Mouse (Mus musculus): ENCODE results near the gene Prkca. TPM values are rescaled to one million over a fixed set of nuclear protein-coding genes. Genes with fewer than 3 reads are reported as not detected.

The Prkca gene
- total RNA-seq, 1 experiment from 2014 or later = 15.6 TPM

- no peak for ATAC-seq (replicated peaks; ENCODE audit: low read depth, poor library complexity, severe bottlenecking)
Measured at GRCm38 (mm10) chr11:108301796-108302490, 41.8 kb downstream of the Prkca start.

DNA sequence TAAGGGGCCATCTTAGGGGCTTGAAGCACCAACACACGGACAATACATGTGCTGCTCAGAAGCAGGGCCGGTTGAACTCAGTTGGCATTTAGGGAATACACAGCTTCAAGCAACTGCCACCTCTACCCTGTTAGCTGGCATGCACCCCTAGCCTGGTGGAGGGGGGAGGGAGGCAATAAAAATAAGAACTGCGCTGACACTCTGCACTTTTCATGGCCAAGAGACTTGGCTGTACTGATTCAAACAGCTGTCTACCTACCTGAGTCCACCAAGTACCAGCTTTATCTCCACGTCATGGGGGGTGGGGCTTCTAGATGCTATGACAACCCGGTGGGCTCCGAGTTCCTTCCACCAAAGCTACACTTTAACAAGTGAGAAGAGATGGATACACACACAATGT, 42.7 kb downstream of the Prkca start:
- no peak for ATAC-seq (replicated peaks; ENCODE audit: low read depth, poor library complexity, severe bottlenecking)

- ATAC-seq (replicated peaks; ENCODE audit: low read depth, poor library complexity, severe bottlenecking) = no peak
Measured at GRCm38 (mm10) chr11:108300443-108300842, 43.3 kb downstream of the Prkca start.

DNA sequence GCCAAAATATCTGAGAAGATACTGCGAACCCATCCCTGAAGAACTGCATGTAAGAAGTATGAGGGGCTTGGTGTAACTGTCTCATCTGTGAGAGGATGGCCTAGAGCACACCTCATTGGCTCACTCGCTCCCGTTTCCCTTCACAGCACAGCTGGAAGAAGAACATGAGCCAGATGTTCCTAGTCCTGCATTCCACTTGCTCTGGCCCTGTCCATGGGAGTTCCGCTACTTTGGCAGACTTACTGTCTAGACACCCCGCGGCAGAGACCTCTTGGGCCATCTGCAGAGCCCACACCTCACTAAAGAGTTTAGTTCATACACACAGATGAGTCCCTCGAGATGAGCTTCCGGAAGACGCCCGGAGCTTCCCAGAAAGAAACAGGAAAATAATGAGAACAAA, 43.8 kb downstream of the Prkca start:
- no peak for ATAC-seq (replicated peaks; ENCODE audit: low read depth, poor library complexity, severe bottlenecking)

DNA sequence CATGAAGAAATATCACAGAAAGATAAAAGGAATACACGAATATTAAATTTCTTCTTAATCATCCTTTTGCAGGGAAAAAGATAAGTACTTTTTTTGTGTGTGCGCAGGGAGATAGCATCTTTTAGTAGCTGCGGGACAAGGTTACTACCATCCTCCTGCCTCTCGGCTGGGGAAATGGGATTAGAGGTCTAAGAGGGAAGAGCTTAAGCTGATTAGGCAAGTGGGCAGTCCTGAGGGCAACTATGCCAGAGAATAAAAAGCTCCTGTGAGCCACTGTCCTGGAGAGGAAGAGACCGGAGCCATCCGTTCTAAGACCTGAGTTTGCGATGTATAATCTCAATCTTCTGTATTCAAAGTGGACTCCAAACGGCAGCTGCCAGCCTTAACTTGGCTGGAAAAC, 45.8 kb downstream of the Prkca start:
- ATAC-seq (replicated peaks; ENCODE audit: low read depth, poor library complexity, severe bottlenecking) = no peak

DNA sequence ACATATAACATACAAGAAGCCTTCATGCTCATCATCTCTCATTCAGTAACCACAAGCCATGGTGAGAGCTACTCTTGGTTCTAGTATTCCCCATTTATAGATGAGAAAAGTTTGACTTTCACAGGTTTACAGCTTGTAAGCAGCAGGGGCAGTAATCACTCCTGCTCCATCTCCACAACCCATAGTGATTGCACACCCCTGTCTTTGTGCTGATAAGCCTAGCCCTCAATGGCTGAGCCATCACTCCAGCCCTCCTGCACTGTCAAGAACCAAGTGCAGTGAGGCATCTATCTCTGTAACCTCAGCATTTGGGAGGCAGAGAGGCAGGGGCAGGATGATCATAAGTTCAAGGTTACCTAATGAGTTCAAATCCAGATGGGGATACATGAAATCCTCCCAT, 48.4 kb downstream of the Prkca start:
- ATAC-seq (replicated peaks; ENCODE audit: low read depth, poor library complexity, severe bottlenecking) = no peak

GRCm38 (mm10) chr11:108294305-108294813, 49.4 kb downstream of the Prkca start:
- ATAC-seq (replicated peaks; ENCODE audit: low read depth, poor library complexity, severe bottlenecking) = no peak

DNA sequence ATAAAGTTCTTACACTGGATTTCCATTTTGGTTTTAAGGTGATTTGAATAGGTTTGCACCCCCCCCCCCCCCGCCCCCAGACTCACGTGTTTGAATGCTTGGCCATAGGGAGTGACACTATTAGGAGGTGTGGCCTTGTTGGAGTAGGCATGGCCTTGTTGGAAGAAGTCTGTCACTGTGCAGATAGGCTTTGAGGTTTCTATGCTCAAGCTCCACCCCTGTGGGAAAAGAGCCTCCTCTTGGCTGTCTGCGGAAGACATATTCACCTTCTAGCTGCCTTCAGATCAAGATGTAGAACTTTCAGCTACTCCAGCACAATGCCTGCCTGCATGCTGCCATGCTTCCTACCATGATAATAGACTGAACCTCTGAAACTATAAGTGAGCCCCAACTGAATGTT, 49.9 kb downstream of the Prkca start:
- ATAC-seq (replicated peaks; ENCODE audit: low read depth, poor library complexity, severe bottlenecking) = peak; percentile 83; the same call in 1 of the 2 replicates

DNA sequence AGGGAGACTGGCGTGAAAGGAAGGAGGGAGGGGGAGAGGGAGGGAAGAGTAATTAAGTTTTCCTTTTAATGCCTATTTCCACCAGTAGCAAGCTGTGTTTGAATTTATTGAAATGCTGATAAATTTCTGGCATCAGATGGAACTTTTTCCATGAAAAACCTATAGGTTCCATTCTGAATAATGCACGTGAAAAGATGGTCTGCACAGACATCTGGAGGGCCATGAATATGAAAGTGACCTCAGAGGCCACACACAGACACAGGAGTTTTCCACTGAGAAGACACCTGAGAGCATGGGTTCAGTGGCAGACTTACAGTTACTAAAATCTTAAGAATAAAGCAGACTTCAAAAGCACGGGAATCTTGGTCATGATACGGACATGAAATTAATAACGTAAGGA, 54.5 kb downstream of the Prkca start:
- no peak for ATAC-seq (replicated peaks; ENCODE audit: low read depth, poor library complexity, severe bottlenecking)

DNA sequence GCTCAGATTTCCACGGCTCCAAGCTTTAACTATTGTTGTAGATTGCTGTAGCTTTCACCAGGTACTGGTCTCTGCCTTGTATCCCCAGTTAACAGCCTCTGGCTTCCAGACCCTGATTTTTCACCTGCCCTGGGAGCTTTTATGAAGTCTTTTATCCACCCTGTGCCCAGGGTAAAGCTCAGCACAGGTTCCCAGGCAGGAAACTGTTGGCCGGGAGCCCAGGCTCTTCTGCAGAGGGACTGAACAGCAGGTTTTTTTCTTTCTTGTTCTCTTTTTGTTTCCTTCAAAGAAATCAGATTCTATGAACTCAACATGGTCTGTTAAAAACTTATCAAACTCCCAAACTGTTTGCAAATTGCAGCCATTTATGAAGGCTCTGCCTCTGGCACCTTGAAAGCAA, 56.4 kb downstream of the Prkca start:
- ATAC-seq (replicated peaks; ENCODE audit: low read depth, poor library complexity, severe bottlenecking) = no peak

- ATAC-seq (replicated peaks; ENCODE audit: low read depth, poor library complexity, severe bottlenecking) = no peak
Measured at GRCm38 (mm10) chr11:108285046-108285445, 58.7 kb downstream of the Prkca start.

- ATAC-seq (replicated peaks; ENCODE audit: low read depth, poor library complexity, severe bottlenecking) = no peak
Measured at GRCm38 (mm10) chr11:108282850-108283459, 60.8 kb downstream of the Prkca start.

- ATAC-seq (replicated peaks; ENCODE audit: low read depth, poor library complexity, severe bottlenecking) = peak; percentile 75
Measured at GRCm38 (mm10) chr11:108279748-108280373, 63.9 kb downstream of the Prkca start.

DNA sequence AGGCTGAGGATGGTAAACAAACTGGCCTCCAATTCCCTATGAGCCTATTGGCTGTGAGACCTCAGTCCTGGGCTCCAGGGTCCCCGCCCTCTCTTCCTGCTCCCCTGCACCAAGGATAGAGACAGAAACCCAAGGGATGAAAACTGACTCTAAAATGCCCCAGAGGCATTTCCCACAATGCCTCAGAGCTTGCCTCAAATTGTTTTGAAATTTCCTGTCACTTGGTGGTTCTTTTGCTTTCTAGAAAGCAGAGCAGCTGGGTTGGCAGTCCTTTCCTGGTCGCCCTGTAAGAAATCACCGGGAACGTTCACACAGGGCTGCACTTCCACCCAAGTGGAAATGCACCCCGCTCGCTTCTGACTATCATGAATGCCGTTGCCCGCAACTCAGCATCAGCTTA, 66.6 kb downstream of the Prkca start:
- peak; percentile 42 for ATAC-seq (replicated peaks; ENCODE audit: low read depth, poor library complexity, severe bottlenecking)

- no peak for ATAC-seq (replicated peaks; ENCODE audit: low read depth, poor library complexity, severe bottlenecking)
Measured at GRCm38 (mm10) chr11:108276148-108276547, 67.6 kb downstream of the Prkca start.

- no peak for ATAC-seq (replicated peaks; ENCODE audit: low read depth, poor library complexity, severe bottlenecking)
Measured at GRCm38 (mm10) chr11:108274046-108274445, 69.7 kb downstream of the Prkca start.

- no peak for ATAC-seq (replicated peaks; ENCODE audit: low read depth, poor library complexity, severe bottlenecking)
Measured at GRCm38 (mm10) chr11:108273415-108273965, 70.2 kb downstream of the Prkca start.

DNA sequence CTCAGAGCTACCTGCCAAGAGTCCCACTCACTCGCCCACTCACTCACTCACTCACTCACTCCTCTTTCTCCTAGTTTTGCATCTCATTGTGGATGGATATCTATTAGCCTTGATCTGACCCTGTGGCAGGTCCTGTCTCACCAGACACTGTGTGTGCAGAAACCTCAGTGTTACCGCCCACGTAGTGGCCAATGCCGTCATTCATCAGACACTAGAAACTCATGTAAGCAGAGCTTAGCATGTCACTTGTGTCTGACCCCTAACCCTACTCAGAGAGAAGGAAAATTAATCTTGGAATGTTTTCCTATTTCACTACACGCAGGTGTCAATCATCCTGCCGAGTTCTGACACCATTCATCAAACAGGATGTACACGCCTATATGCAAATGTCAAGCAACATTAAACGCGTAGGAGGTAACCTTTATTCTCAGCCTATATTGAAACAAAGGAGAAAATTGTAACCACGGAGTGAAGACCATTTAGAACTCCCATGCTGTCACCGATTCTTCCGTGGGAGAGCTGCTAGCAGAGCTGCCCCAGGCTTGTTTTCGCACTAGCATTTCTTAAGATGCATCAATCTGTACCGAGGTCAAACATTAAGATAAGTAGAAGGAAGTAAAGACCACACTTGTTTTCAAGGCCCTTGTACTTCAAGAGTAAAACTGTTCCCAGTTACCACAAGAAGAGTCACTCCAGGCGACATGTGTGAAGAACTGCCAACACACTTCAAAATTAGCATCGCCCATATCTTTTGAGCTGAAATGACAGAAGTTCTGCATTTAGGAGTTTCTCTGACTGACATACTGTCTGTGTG, 70.9 kb downstream of the Prkca start:
- no peak for ATAC-seq (replicated peaks; ENCODE audit: low read depth, poor library complexity, severe bottlenecking)

GRCm38 (mm10) chr11:108271305-108271704, 72.4 kb downstream of the Prkca start:
- no peak for ATAC-seq (replicated peaks; ENCODE audit: low read depth, poor library complexity, severe bottlenecking)

DNA sequence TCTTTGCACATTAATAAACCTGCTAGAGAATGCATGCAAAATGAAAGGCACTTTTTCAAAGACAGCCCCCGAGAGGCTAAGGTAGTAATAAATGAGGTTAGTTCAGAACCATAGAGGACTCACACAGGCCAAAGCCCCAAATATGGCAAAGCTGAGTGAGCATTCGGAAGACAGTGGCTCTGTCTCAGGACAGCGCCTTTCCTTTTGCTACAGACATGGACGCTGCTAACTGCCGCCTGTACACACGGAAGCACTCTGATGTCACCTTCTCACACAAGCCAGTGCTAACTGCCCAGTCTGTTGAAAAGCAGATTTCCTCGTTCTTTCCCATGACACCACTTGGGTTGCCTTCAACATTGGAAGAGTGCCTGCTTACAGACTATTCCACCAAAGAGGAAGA, 74.2 kb downstream of the Prkca start:
- no peak for ATAC-seq (replicated peaks; ENCODE audit: low read depth, poor library complexity, severe bottlenecking)
